Mouse (Mus musculus) cerebellum, postnatal 4 days (tissue): ENCODE measurements at regions not wholly inside any gene's neighbourhood (a gene's known extent, or its start where the extent isn't known, plus 50 kb on each side); places are given as distances from the start of the nearest gene placed in this dataset.

Source experiments
- DNase-seq, 2 experiments: peaks; one replicate each; pipeline ENCODE4 v3.0.0; 2022; ENCODE audit warnings: low spot score in 2 of 2, mixed read lengths in 1 of 2

DNA sequence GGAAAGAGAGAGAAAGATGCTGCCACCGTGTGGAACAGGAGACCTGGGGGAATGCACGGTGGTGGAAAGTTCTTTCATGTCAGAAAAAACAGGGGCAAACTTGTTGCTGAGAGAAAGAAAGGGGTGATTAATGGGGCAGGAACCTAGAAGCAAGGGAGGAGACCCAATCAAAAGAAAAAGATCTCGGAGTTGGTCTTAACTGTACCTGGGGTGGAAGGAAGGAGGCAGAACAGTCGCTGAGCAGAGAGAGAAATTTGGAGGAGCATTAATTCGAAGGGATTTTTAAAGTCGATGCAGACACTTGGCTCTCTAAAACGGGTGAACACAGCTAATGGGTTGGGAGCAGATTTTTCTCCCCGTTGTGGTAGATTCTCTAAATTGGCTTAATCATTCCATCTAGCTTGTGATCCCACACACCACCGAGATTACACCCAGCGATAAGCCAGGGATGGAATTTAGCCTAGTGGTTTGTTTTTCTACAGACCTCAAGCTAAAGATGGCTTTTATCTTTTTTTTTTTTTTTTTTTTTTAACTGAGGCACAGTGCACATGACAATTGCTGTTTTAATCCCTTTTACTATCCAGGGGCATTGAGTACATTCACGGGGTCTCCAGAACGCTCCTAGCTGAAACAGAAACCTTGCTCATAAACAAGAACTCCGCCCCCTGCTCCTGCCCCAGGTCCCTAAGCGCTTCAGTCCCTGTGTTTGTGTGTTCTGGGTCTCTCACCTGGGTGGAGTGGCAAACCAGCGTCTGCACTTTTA, 73.1 kb upstream of the Cpm start:
- no peak for DNase-seq

DNA sequence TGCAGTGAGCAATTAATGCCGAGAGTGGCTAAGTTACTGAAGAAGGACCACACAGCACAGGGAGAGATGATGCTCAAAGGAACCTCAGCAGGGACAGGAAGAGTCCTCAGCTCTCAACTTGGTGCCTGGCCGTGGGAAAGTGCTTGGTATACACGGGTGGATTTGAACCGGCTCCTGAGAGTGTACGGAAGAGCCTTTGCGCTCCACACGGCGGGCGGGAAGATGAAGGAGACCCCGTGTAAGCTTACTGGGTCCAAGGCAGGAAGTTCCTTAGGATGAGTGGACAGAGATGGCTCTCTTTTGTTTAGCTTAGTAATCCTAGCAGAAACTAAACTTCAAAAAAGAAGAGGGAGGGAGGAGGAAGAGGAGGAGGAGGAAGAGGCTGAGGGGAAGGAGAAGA, 73.8 kb upstream of the Cpm start:
- no peak for DNase-seq

DNA sequence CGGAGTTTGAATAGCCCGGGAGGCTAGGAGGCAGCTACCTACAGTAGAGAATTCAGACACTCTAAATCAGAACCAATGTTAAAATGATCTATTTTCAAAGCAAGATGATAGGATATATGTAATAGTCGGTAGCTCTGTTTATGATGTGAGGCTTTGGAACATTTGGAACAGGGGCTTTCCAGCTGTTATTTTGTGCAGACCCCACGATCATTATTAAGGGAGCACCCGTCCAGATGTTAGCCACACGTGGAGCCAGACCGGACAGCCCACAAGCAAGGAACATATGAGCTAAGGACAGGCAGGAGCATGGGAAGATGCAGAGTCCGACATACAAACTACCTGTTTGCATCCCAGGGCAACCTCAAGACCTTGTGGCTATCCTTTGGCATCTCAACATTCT, 74.3 kb upstream of the Cpm start:
- DNase-seq: no peak

DNA sequence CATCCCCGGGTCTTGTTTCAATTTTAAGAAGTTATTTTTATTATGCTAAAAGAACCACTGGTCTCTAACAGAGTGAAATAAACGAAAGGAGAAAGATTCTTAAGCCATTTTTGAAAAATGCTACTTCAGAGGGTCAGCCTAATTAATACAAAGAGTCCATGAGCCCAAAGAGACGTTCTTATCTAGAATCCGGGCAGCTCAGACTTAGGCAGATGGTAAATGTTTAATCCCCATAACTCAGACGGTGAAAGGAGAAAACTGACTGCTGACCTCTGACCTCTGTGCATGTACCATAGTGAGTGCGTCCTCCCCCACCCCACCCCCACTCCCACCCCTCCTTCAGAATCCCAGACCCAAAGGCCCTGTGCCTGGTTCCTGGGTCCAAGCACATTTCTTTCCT, 74.8 kb upstream of the Cpm start:
- no peak for DNase-seq

DNA sequence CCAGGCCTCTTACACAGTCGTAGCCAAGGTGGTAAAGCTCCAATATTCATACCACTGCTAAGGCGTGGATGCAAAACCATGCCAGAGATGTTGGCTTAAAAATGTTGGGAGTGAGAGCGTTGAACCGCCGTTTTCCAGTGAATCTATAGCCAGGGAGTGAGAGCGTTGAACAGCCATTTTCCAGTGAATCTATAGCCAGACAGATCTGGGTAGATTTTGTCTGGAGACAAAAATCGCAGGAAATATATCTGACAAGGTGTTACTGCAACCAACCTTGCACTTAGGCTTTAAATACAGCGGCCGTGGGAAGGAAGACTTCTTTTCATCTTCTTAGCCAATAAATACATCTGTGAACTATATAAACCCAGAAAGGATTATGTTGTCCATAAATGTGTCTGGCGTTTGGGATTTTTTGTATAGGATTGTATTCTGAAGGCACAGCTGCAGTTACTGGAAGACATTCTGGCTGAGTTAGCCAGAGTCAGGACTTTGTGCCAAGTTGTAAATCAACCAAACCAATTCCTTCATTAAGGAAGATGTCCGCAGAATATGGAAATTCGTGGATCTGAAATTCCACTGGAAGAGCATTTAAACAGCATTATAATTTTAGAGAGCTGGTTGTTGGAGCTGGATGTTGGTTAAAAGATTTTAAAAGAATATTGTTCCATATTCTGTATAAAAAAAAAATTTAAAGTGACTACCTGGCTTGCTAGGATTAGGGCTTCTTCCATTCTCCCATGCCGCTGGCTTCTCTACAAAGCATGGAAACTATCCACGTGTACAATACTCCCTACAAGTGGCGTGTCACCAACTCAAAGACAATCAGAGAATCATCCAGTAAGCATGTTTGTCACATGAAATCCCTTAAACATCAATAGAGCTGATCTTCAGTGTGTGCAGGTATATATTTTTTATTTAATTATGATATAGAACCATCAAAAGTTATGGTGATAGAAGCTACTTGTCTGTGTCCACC, 75.8 kb upstream of the Cpm start:
- DNase-seq: no peak

DNA sequence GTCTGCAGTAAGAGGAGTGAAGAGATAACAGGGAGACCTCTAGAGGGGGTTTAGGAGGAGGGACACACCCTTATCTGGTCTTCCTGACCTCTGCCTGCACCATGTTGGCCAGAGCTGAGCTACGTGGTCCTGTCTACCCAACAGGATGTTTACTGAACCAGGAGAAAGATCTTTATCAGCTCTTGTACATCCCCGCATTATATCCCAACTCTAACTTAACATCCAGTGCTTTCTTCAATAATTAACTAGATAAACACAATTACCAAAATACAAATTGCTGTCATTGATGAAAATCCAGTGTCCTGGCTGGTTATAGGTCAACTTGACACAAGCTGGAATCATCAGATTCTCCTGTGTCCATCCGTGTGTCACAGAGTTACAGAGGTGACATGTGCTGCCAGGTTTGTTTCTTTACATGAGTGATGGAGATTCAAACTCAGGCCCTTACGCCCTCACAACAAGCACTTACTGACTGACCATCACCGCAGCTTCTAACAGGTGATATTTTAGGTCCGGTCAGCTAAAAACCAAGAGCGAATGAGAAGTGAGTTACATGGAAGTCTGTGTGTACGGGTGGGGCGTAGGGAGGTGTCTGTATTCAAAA, 77.1 kb upstream of the Cpm start:
- no peak for DNase-seq

DNA sequence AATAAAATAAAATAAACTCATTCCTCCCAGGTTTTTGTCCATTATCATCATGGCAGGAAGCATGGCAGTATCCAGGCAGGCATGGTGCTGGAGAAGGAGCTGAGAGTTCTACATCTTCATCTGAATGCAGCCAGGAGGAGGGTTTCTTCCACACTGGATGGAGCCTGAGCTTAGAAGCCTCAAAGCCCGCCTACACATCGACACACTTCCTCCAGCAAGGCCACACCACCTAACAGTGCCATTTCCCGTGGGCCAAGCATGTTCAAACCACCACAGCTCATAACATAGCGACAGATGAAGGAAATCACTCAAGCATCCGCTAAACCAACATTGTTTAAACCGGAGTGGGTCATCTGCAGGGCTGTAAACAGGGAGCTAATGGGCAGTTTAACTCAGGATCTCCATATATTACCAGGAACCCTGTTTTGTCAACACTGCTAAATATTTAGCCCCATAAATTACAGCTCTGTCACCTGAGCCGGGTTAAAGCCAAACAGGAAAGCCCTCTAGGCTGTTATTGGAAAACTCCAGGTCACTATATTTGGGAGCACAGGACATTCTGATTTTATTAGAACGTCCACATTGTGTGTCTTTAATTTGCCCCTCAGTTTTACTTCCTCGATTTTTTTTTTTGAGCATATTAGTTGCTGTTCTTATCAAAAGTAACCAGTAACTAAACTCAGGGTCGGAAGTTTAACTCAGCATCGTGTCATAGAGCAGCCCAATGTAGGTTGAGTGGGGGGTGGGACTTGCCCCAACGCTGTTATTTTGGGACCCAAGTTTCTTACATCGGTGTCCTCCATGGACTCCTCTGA, 77.9 kb upstream of the Cpm start:
- no peak for DNase-seq

DNA sequence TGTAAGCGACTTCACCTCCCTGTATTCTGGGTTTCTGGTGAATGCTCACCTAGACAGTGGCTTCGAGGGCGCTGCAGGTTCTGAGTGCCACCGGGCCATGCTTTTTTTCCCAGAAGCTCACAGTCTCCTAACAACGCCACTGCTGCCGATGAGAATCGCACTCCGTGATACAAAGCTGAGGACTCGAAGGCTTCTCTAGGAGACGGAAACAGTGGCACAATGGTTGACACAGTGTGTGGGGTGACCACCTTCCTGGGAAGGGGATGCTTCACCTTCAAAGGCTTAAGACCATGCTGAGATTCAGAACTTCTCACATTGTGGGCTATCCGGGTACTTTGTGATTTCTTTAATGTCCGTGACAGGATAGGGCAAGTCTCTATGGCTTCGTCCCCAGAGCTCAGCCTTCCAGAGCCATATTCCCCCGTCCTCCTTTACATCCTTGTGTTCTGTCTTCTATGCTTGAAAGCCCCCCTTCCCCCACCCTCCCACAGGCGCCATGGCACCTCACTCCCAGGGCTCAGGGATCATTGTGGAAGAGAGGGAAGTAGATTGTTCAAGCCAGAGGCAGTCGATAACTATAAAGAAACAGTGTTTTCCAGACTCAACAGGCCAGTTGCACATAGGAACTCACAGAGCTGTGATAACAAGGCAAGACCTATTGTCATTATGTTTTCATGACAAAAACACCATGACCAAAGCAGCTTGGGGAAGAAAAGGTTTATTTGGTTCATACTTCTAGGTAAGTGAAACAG, 79.3 kb upstream of the Cpm start:
- no peak for DNase-seq

DNA sequence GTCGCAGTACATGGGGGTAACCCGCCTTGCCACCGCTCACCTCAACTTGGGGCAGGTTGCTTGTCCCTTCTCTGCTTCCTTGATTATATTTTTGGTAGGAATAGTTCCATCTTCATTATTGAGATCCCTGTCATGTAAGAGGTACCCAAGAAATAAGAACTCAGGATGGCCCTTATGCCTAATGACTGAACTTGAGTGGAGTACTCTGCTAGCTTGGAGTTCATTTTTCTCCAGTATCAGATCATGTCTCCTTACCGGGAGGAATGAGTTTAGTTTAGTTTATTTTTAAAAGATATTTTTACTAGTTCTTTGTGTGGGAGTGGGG, 79.8 kb upstream of the Cpm start:
- no peak for DNase-seq

DNA sequence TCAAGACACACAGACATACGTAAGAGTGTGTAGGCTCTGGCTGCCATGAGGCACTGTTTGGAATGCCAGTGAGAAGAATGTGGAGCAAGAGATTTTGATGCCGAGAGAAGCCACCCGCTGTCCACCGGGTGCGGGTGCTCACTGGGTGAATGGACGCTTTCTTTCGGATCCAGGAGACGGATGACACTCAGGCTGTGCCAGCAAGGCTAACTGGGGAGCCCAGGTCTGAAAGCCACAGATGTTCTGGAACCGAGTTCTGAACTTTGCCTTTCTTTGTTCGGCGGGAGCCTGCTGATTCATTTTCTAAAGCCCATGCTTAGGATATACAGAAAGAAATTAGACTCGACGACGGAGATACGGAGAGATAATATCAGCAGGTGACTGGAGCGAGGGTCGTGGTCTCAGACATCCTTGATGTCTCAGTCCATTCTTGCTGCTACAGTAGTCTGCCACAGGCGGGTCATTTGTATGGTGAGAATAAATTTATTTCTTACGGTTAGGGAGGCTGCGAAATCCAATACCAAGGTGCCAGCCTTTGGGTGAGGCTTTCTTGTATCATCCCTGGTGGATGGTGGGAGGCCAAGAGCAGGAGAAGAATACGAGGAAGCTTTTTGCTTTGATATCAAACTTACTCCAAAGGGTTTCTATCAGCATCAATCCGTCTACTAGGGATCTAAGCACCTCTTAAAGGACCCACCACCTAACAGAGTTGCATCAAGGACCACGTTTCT, 80.4 kb upstream of the Cpm start:
- no peak for DNase-seq

DNA sequence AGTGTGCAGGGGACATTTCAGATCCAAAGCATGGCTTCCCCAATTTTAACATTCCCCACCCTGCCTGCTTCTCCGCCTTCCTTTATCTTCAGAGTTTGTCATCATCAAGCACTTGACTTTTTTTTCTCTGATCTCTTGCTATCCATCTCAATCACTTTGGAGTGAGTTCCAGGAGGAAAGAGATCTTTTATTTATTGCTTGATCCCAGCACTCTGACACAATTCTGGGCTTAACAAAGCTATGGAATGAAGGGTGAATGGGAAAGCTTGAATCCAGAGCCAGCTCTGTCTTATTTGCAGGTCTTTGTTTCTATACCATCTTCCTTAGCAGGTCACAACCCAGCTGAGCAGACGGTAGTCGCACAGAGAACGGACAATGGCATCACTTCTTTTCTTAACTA, 81.0 kb upstream of the Cpm start:
- DNase-seq: no peak

DNA sequence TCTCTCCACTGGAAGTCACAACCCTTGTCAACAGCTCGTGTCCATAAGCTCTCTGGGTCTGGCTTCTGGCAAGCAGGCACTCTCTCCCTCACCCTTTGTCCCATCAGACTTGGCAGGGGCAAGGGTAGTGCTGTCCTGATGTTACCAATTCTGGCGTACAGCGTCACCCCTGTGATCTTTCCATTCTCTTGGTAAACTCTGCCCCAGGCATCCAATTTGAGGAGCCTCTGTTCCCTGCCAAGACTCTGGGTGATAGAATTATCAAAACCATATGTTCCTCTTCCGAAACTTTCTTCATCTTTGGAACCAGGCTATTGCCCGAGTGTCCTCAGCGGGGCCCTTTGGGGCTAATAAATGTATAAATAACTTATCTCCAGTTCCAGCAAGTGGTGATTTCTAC, 82.0 kb upstream of the Cpm start:
- DNase-seq: no peak

DNA sequence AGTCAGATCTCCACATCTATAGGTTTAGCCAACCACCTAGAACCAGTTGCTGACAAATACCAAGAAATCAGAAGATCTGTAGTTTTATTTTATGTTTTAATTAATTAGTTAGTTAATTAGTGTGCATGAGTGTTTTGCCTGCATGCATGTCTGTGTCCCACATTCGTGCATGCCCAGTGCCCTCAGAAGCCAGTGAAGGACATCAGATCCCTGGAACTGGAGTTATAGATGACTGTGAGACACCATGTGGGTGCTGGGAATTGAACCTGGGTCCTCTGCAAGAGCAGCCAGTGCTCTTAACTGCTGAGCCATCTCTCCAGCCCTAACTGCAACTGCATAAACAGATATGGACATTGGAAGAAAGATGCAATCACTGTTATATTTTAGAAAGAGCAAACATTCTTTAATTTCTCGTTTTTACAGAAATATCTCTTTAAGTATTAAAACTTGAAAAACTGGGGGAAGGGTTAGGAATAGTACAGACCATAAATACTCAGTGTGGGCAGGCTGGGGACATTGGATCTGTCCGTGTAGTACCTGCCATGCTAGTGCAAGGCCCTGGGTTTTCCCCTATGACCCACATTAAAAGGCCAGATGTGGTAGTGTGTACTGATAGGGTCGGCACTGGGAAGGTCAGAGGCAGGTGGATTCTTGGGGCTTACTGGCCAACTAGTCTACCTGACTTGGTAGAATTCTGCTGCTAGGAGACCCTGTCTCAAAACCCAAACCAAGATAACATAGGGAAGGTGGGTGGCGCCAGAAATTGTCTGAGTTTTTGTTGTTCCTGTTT, 83.3 kb upstream of the Cpm start:
- no peak for DNase-seq

DNA sequence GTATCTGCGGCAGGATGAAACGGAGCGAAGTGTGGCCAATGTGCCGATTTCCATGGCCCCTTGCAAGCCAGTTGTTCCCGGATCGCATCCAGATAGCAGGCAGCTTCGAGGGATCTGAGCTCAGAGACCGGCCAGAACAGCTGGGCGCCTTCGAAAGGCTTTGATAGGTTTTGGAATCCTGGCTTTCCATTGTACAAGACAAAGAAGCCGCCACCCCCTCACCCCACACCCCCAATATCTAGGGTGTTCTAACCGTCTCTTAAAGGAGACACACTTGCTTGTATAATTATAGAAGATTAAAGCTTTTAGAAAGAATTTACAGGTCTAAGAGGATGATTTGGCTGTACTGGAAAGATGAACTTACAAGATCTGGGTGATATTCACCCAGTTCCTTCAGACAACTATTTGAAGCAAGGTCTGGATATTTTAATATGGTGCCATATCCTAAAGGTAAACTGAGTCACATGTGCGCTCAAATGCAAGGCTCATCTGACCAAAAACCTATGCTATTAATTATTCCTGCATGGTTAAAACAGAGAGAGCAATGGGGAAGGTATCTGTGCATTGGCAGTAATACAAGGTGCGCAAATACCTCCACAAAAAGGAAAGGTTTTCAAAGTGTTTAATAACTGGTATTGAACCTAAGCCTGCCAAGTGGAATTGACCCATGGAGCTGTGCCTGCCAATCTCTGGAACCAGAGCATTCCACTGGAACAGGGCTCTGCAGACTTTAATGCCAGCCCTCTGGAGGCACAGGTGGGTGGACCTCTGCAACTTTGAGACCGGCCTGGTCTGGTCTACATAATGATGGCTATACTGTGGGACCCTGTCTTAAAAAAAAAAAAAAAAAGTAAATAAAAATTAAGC, 84.4 kb upstream of the Cpm start:
- no peak for DNase-seq

DNA sequence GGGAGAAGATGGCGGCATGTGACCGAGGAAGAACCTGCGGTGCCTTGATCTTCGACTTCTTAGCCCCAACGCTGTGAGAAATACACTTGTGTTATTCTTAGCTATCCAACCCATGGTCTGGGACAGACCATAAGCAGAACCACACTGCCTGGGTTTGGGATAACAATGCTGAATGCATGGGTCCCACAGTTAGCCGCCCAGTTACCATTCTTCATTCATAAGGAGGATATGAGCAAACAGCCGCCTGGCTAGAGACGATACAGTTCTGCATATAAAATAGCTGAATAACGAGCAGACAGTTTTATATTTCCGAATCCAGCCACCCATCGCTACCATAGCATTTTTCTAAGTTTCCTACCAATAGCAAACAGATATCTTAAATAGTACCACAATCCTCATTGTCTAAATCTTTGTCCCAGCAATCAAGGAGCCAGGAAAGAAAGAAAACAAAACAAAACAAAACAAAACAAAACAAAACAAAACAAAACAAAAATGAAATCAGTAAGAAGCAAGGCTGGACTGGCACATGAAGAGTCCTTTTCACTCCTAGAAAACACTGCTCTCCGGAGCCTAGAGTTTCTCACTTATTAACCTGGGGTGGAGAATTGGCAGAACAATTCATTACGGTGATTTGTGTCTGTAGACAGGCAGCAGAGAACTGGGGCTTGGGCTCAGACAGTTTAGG, 85.2 kb upstream of the Cpm start:
- DNase-seq: no peak

DNA sequence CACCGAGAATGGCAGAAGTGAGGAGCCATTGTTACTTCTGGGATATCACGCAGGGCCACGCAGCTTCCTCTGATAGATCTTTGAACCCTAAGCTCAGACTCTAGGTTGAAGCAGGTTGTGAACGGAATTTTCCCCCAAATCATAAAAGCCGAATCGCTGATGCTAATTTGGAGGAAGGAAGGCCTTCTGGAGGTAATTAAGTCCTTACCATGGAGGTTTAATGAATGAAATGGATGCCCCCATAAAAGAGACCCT, 85.7 kb upstream of the Cpm start:
- no peak for DNase-seq

DNA sequence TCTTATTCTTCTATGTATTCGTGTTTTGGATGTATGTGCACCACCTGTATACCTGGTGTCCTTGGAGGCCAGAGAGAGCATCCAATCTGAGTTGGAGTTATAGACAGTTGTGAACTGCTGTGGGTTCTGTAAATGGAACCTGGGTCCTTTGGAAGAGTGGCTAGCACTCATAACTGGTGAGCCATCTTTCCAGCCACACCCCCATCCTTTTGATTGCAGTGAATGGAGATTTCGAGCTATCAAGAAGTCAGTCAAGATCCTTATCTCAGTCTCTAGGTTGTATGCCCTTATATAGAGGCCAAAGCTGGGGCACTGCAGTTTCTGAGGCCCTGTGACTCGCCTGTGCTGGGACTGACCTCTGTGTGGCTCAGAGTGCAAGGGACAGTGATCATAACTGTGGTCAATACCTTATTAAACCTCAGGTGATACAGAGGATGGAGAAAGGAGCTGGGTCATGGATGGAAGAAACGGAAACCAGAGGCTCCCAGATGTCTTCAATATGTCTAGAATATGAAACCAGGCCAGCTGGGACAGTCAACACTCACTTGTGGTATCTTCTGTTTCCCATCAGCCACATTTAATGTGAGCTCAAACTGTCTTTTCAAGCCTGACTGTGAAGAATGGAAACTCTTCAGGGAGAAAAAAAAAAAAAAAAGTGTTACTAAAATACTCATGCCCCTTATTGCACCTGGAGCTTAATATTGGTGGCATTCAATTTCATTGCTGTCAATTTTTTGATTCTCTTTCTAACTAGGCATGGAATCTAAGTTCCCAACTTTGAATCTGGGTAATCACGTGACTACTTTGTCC, 86.2 kb upstream of the Cpm start:
- no peak for DNase-seq

DNA sequence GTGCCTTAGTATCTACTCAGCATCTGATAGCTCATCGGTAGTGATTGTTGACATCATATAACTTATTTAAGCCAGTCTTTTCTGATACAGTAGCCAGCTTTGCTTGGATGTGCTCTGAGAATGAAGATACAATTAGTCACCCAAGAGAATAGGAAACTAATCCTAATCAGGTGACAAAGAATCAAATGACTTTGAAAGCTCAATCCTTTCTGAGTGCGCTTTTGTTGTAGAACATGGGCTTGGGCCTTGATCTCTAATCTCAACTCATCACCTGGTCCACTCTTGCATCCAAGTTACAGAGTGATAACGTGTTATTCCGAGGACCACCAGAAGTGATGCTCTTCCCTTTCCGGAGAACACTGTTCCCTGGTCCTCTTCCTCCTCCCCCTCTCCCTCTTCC, 86.9 kb upstream of the Cpm start:
- DNase-seq: no peak
